Mouse (Mus musculus): Measurements from ENCODE around the gene Wdr13. TPM values are rescaled to one million over a fixed set of nuclear protein-coding genes. Genes with fewer than 3 reads are reported as not detected.

The Wdr13 gene
- polyA plus RNA-seq, 1 experiment = 11.1 TPM

DNA sequence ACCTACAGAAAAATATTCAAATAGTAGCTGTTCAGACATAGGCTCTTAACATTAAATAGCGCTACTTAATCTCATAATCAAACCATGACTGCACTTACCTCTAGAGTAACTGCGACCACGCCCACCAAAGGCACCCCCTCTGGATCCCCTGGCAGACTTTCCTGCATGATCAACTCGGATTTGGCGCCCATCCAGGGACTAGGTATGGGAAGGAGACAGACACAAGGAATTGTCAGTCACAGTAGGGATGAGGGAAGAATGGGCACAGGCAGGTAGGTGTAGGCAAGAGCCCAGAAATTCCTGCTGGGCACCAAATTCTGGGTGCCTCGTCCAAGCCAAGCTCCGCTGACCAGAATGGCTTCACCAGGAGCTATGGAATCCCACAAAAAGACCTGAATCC lies 11.1 kb upstream of the Wdr13 start:
- Histone ChIP-seq H3K79me2 (ENCODE audit: control insufficient read depth, insufficient read depth) (peaks cover 47% of the 10 kb centered on the region), H3K4me3 (ENCODE audit: insufficient read depth, poor library complexity, severe bottlenecking) (peak overlapping the region; percentile 82), H3K36me3 (ENCODE audit: control insufficient read depth, insufficient read depth) (peaks cover 57% of the 10 kb centered on the region), H3ac (ENCODE audit: control insufficient read depth, insufficient read length, low read depth) (peak overlapping the region; percentile 88), H3K27me3 (ENCODE audit: control insufficient read depth, insufficient read depth, insufficient read length) (no peaks in the 10 kb centered on the region), H3K79me3 (ENCODE audit: low read depth) (peaks cover 26% of the 10 kb centered on the region)
- TF ChIP-seq FOSL1 (IDR thresholded peaks at IDR 0.05; ENCODE audit: insufficient read depth, low read length, poor library complexity, severe bottlenecking) (no peak), MYOD1 (IDR thresholded peaks at IDR 0.05; ENCODE audit: control insufficient read depth, insufficient read length, low read depth) (no peak), CEBPB (IDR thresholded peaks at IDR 0.05; ENCODE audit: low read depth) (no peak), MYOG (IDR thresholded peaks at IDR 0.05; ENCODE audit: control insufficient read depth, extremely low read depth, insufficient read length) (no peak), CTCF (IDR thresholded peaks at IDR 0.05; ENCODE audit: control insufficient read depth, insufficient read depth, insufficient read length) (no peak), MAX (IDR thresholded peaks at IDR 0.05) (no peak), USF1 (IDR thresholded peaks at IDR 0.05; ENCODE audit: low read depth) (no peak)

DNA sequence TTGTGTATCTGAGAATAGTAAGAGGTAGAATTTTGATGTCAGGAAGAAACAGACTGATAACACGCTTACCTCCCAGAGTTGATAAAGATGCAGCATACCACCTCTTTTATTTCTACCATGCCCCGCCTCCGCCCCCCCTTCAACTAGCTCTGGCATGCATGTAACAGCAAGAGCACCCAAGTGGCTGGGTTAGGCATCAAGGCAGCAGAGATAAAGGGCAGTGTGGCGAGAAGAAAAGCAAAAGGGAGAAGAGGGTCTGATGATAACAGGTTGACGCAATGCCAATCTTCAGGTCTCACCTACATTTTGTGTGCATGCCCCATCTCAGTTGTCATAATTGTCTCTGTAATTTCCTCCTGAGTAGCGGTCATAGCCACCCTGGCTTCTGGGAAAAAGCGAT lies 10.3 kb upstream of the Wdr13 start:
- peaks cover 65% of the 10 kb centered on the region for H3K36me3 ChIP-seq (ENCODE audit: control insufficient read depth, insufficient read depth)
- no peaks in the 10 kb centered on the region for H3K27me3 ChIP-seq (ENCODE audit: control insufficient read depth, insufficient read depth, insufficient read length)
- peaks cover 47% of the 10 kb centered on the region for H3K79me2 ChIP-seq (ENCODE audit: control insufficient read depth, insufficient read depth)
- H3ac ChIP-seq (ENCODE audit: control insufficient read depth, insufficient read length, low read depth) = no peak overlapping the region
- peaks cover 26% of the 10 kb centered on the region for H3K79me3 ChIP-seq (ENCODE audit: low read depth)
- H3K4me3 ChIP-seq (ENCODE audit: insufficient read depth, poor library complexity, severe bottlenecking) = peak overlapping the region; percentile 14
- TF ChIP-seq FOSL1 (IDR thresholded peaks at IDR 0.05; ENCODE audit: insufficient read depth, low read length, poor library complexity, severe bottlenecking) (no peak), CEBPB (IDR thresholded peaks at IDR 0.05; ENCODE audit: low read depth) (no peak), MYOD1 (IDR thresholded peaks at IDR 0.05; ENCODE audit: control insufficient read depth, insufficient read length, low read depth) (no peak), CTCF (IDR thresholded peaks at IDR 0.05; ENCODE audit: control insufficient read depth, insufficient read depth, insufficient read length) (no peak), MYOG (IDR thresholded peaks at IDR 0.05; ENCODE audit: control insufficient read depth, extremely low read depth, insufficient read length) (no peak), MAX (IDR thresholded peaks at IDR 0.05) (no peak), USF1 (IDR thresholded peaks at IDR 0.05; ENCODE audit: low read depth) (no peak)

DNA sequence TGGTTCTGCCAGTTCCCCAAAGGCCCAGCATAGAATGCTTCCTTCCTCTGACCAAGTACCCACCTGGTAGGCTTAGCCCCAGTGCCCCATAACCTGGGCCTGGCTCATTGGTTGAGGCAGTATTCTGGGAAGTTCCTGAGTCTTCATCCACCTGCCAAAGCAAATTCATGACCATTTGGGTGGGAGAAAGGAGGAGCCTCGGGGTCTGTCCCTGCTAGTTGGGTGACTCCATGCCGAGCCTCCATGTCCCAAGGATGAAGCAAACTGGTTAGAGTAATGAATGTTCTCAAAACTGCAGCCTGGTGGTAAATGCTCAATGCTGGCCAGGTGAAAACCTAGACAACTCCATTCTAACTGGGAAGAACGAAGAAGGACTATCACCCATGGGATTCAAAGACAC lies 8.4 kb upstream of the Wdr13 start:
- TF ChIP-seq CTCF (IDR thresholded peaks at IDR 0.05; ENCODE audit: control insufficient read depth, insufficient read depth, insufficient read length) (no peak), FOSL1 (IDR thresholded peaks at IDR 0.05; ENCODE audit: insufficient read depth, low read length, poor library complexity, severe bottlenecking) (no peak), CEBPB (IDR thresholded peaks at IDR 0.05; ENCODE audit: low read depth) (no peak), USF1 (IDR thresholded peaks at IDR 0.05; ENCODE audit: low read depth) (no peak), MYOG (IDR thresholded peaks at IDR 0.05; ENCODE audit: control insufficient read depth, extremely low read depth, insufficient read length) (no peak), MAX (IDR thresholded peaks at IDR 0.05) (no peak), MYOD1 (IDR thresholded peaks at IDR 0.05; ENCODE audit: control insufficient read depth, insufficient read length, low read depth) (no peak)
- Histone ChIP-seq H3ac (ENCODE audit: control insufficient read depth, insufficient read length, low read depth) (no peak overlapping the region), H3K27me3 (ENCODE audit: control insufficient read depth, insufficient read depth, insufficient read length) (no peaks in the 10 kb centered on the region), H3K79me2 (ENCODE audit: control insufficient read depth, insufficient read depth) (peaks cover 47% of the 10 kb centered on the region), H3K4me3 (ENCODE audit: insufficient read depth, poor library complexity, severe bottlenecking) (no peak overlapping the region), H3K79me3 (ENCODE audit: low read depth) (peaks cover 26% of the 10 kb centered on the region), H3K36me3 (ENCODE audit: control insufficient read depth, insufficient read depth) (peaks cover 65% of the 10 kb centered on the region)

DNA sequence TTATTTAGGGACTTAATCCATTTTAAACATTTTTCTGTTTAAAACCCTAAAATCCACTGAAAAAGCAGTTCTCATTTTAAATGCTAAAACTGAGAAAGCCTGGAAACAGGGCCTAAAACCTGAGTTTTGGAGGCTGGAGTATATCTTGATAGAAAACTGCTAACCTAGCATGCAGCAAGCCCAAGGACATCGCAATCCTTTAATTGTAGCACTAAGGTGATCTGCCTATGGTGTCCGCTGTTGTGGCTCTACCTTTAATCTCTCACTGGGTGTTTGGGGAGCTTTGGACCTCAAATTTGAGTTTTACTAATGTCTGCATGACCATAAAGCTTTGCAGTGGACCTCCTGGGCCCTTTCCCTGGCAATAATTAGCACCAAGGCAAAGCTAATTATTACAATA lies 7.8 kb upstream of the Wdr13 start:
- H3ac ChIP-seq (ENCODE audit: control insufficient read depth, insufficient read length, low read depth) = no peak overlapping the region
- peaks cover 26% of the 10 kb centered on the region for H3K79me3 ChIP-seq (ENCODE audit: low read depth)
- H3K79me2 ChIP-seq (ENCODE audit: control insufficient read depth, insufficient read depth) = peaks cover 47% of the 10 kb centered on the region
- no peak for TF ChIP-seq USF1 (IDR thresholded peaks at IDR 0.05; ENCODE audit: low read depth)
- no peak for TF ChIP-seq MAX (IDR thresholded peaks at IDR 0.05)
- no peak for TF ChIP-seq FOSL1 (IDR thresholded peaks at IDR 0.05; ENCODE audit: insufficient read depth, low read length, poor library complexity, severe bottlenecking)
- TF ChIP-seq MYOD1 (IDR thresholded peaks at IDR 0.05; ENCODE audit: control insufficient read depth, insufficient read length, low read depth) = no peak
- TF ChIP-seq CTCF (IDR thresholded peaks at IDR 0.05; ENCODE audit: control insufficient read depth, insufficient read depth, insufficient read length) = no peak
- TF ChIP-seq CEBPB (IDR thresholded peaks at IDR 0.05; ENCODE audit: low read depth) = no peak
- no peak for TF ChIP-seq MYOG (IDR thresholded peaks at IDR 0.05; ENCODE audit: control insufficient read depth, extremely low read depth, insufficient read length)
- H3K4me3 ChIP-seq (ENCODE audit: insufficient read depth, poor library complexity, severe bottlenecking) = no peak overlapping the region
- H3K36me3 ChIP-seq (ENCODE audit: control insufficient read depth, insufficient read depth) = peaks cover 65% of the 10 kb centered on the region
- H3K27me3 ChIP-seq (ENCODE audit: control insufficient read depth, insufficient read depth, insufficient read length) = no peaks in the 10 kb centered on the region

DNA sequence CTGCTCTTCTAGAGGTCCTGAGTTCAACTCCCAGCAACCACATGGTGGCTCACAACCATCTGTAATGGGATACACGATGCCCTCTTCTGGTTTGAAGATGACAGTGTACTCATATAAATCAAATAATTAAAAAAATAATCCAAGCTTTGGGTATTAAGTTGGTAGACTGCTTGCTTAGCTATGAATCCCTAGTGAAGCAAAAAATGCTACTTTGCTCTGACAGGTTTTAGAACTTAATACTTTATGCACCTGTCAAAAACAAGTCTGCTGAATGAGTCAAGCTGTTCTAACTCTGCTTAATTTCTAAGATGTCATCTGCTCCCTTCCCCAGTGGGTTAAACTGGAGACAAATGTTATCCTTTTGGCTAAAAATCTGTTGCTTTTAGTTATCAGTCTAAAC lies 6.8 kb upstream of the Wdr13 start:
- Histone ChIP-seq H3K4me3 (ENCODE audit: insufficient read depth, poor library complexity, severe bottlenecking) (no peak overlapping the region), H3K79me2 (ENCODE audit: control insufficient read depth, insufficient read depth) (peaks cover 40% of the 10 kb centered on the region), H3K27me3 (ENCODE audit: control insufficient read depth, insufficient read depth, insufficient read length) (no peaks in the 10 kb centered on the region), H3K79me3 (ENCODE audit: low read depth) (peaks cover 20% of the 10 kb centered on the region), H3ac (ENCODE audit: control insufficient read depth, insufficient read length, low read depth) (no peak overlapping the region), H3K36me3 (ENCODE audit: control insufficient read depth, insufficient read depth) (peaks cover 60% of the 10 kb centered on the region)
- TF ChIP-seq CEBPB (IDR thresholded peaks at IDR 0.05; ENCODE audit: low read depth) (no peak), CTCF (IDR thresholded peaks at IDR 0.05; ENCODE audit: control insufficient read depth, insufficient read depth, insufficient read length) (no peak), MAX (IDR thresholded peaks at IDR 0.05) (no peak), FOSL1 (IDR thresholded peaks at IDR 0.05; ENCODE audit: insufficient read depth, low read length, poor library complexity, severe bottlenecking) (no peak)

DNA sequence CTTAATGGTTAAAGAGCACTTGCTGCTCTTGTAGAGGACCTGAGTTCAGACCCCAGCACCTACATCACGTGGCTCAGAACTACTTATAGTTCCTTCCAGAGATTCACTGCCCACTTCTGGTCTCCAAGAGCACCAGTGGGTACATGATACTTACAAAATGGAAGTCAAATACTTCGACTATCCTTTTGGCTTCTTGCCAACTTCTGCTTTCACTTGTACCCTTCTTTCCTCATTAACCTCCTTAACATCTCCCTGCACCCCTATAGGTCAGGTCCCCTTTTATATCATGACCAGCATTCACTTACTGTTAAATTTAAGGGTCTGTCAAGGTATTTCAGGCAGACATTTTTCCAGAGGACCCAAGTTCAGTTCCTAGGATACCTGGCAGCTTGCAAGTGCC lies 3.2 kb upstream of the Wdr13 start:
- Histone ChIP-seq H3K36me3 (ENCODE audit: control insufficient read depth, insufficient read depth) (peaks cover 29% of the 10 kb centered on the region), H3ac (ENCODE audit: control insufficient read depth, insufficient read length, low read depth) (no peak overlapping the region), H3K4me3 (ENCODE audit: insufficient read depth, poor library complexity, severe bottlenecking) (no peak overlapping the region), H3K79me3 (ENCODE audit: low read depth) (no peaks in the 10 kb centered on the region), H3K27me3 (ENCODE audit: control insufficient read depth, insufficient read depth, insufficient read length) (no peaks in the 10 kb centered on the region), H3K79me2 (ENCODE audit: control insufficient read depth, insufficient read depth) (peaks cover 15% of the 10 kb centered on the region)
- TF ChIP-seq MYOD1 (IDR thresholded peaks at IDR 0.05; ENCODE audit: control insufficient read depth, insufficient read length, low read depth) (no peak), MAX (IDR thresholded peaks at IDR 0.05) (no peak), MYOG (IDR thresholded peaks at IDR 0.05; ENCODE audit: control insufficient read depth, extremely low read depth, insufficient read length) (no peak), CEBPB (IDR thresholded peaks at IDR 0.05; ENCODE audit: low read depth) (no peak), USF1 (IDR thresholded peaks at IDR 0.05; ENCODE audit: low read depth) (no peak), CTCF (IDR thresholded peaks at IDR 0.05; ENCODE audit: control insufficient read depth, insufficient read depth, insufficient read length) (no peak), FOSL1 (IDR thresholded peaks at IDR 0.05; ENCODE audit: insufficient read depth, low read length, poor library complexity, severe bottlenecking) (no peak)

Data from C2C12 (cell line).